Mouse (Mus musculus) kidney, embryonic 14.5 days (tissue): ENCODE measurements at regions not wholly inside any gene's neighbourhood (a gene's known extent, or its start where the extent isn't known, plus 50 kb on each side); places are given as distances from the start of the nearest gene placed in this dataset.

ENCODE experiments used
- ATAC-seq: fragments of 200-750 bp; cut with Nextera tagmentation; 2 replicates; pipeline ENCODE4 v1.8.0; 2017; ENCODE audit warnings: moderate number of reproducible peaks, mild to moderate bottlenecking, moderate TSS enrichment, moderate library complexity; ENCODE audit not compliant: low FRiP score, low TSS enrichment
- H3K27ac ChIP-seq: fragments of 300-500 bp; sonication (generic); 2 replicates; pipeline ENCODE4 v1.5.1; 2014; ENCODE audit warnings: low read depth, mild to moderate bottlenecking, low read length, moderate library complexity, mixed read lengths
- H3K27me3 ChIP-seq: fragments of 300-500 bp; sonication (generic); 2 replicates; pipeline ENCODE4 v1.6.1; 2014; ENCODE audit warnings: mild to moderate bottlenecking, low read length; ENCODE audit not compliant: control insufficient read depth, insufficient read depth
- H3K36me3 ChIP-seq: fragments of 300-500 bp; sonication (generic); 2 replicates; pipeline ENCODE4 v1.6.1; 2014; ENCODE audit warnings: low read length, mixed read lengths; ENCODE audit not compliant: control insufficient read depth, insufficient read depth
- H3K4me1 ChIP-seq: fragments of 300-500 bp; sonication (generic); 2 replicates; pipeline ENCODE4 v1.6.1; 2014; ENCODE audit warnings: low read length, mixed read lengths; ENCODE audit not compliant: control insufficient read depth, insufficient read depth
- H3K4me2 ChIP-seq: fragments of 300-500 bp; sonication (generic); replicated peaks from 2 replicates; pipeline ENCODE4 v1.6.1; 2014; ENCODE audit warnings: low read depth, mild to moderate bottlenecking, low read length
- H3K4me3 ChIP-seq: fragments of 300-500 bp; sonication (generic); 2 replicates; pipeline ENCODE4 v1.5.1; 2014; ENCODE audit warnings: mild to moderate bottlenecking, low read length
- H3K9ac ChIP-seq: fragments of 300-500 bp; sonication (generic); 2 replicates; pipeline ENCODE4 v1.6.1; 2014; ENCODE audit warnings: low read depth, mild to moderate bottlenecking, low read length, moderate library complexity
- H3K9me3 ChIP-seq: fragments of 300-500 bp; sonication (generic); 2 replicates; pipeline ENCODE4 v1.6.1; 2016; ENCODE audit warnings: low read length; ENCODE audit not compliant: control insufficient read depth
- WGBS: fragments of 180-500 bp; shearing (Covaris S2); extraction: QIAGEN DNeasy Blood & Tissue Kit; methylation state at CpG from one replicate; pipeline ENCODE4 v1.1.7; 2014; 5-methylcytosine and 5-hydroxymethylcytosine counted together

GRCm38 (mm10) chr10:8020113-8020512, 64.1 kb upstream of the Tab2 start:
- no peaks in the 10 kb centered on the region for H3K27me3 ChIP-seq
- no peaks in the 10 kb centered on the region for H3K36me3 ChIP-seq
- H3K4me1 ChIP-seq, result no peaks in the 10 kb centered on the region
- H3K9ac ChIP-seq, result no peak overlapping the region
- no peak overlapping the region for H3K4me3 ChIP-seq
- ATAC-seq, result no peak
- WGBS, result 74% methylated on average over 4 of the region's 4 CpGs
- H3K4me2 ChIP-seq, result no peak overlapping the region
- no peaks in the 10 kb centered on the region for H3K9me3 ChIP-seq
- no peak overlapping the region for H3K27ac ChIP-seq

GRCm38 (mm10) chr10:8018229-8019026, 62.4 kb upstream of the Tab2 start:
- Histone ChIP-seq H3K4me2 (no peak overlapping the region), H3K4me1 (no peaks in the 10 kb centered on the region), H3K27ac (no peak overlapping the region), H3K27me3 (no peaks in the 10 kb centered on the region), H3K9ac (no peak overlapping the region), H3K36me3 (no peaks in the 10 kb centered on the region), H3K9me3 (no peaks in the 10 kb centered on the region), H3K4me3 (no peak overlapping the region)
- 0 out of 2 replicates have a peak, but pooled peaks have one; percentile 43 for ATAC-seq

- Histone ChIP-seq H3K9ac (no peak overlapping the region), H3K4me1 (no peaks in the 10 kb centered on the region), H3K4me3 (no peak overlapping the region), H3K4me2 (no peak overlapping the region), H3K27ac (no peak overlapping the region), H3K36me3 (no peaks in the 10 kb centered on the region), H3K27me3 (no peaks in the 10 kb centered on the region), H3K9me3 (no peaks in the 10 kb centered on the region)
- WGBS, result 87% methylated on average over 2 of the region's 2 CpGs
- no peak for ATAC-seq
Observed at GRCm38 (mm10) chr10:8016741-8017140, 60.7 kb upstream of the Tab2 start.

GRCm38 (mm10) chr10:8011744-8012143, 55.7 kb upstream of the Tab2 start:
- WGBS, result 50% methylated on average over 4 of the region's 4 CpGs
- no peak overlapping the region for H3K4me3 ChIP-seq
- ATAC-seq, result no peak

GRCm38 (mm10) chr10:8011138-8011537, 55.1 kb upstream of the Tab2 start:
- Histone ChIP-seq H3K4me3 (no peak overlapping the region), H3K4me2 (no peak overlapping the region), H3K27me3 (no peaks in the 10 kb centered on the region), H3K4me1 (no peaks in the 10 kb centered on the region), H3K9me3 (no peaks in the 10 kb centered on the region), H3K27ac (no peak overlapping the region), H3K36me3 (no peaks in the 10 kb centered on the region), H3K9ac (no peak overlapping the region)
- WGBS, result 90% methylated on average over 9 of the region's 9 CpGs
- no peak for ATAC-seq

More at GRCm38 (mm10) chr10:8011744-8012143, 55.7 kb upstream of the Tab2 start:
- no peaks in the 10 kb centered on the region for H3K36me3 ChIP-seq
- H3K4me1 ChIP-seq, result no peaks in the 10 kb centered on the region
- no peak overlapping the region for H3K9ac ChIP-seq
- no peak overlapping the region for H3K27ac ChIP-seq
- H3K27me3 ChIP-seq, result no peaks in the 10 kb centered on the region
- H3K4me2 ChIP-seq, result no peak overlapping the region
- H3K9me3 ChIP-seq, result no peaks in the 10 kb centered on the region

GRCm38 (mm10) chr10:8009855-8010254, 53.8 kb upstream of the Tab2 start:
- Histone ChIP-seq H3K4me1 (no peaks in the 10 kb centered on the region), H3K9me3 (no peaks in the 10 kb centered on the region), H3K9ac (no peak overlapping the region), H3K27me3 (no peaks in the 10 kb centered on the region), H3K36me3 (no peaks in the 10 kb centered on the region), H3K4me3 (no peak overlapping the region), H3K4me2 (no peak overlapping the region), H3K27ac (no peak overlapping the region)
- WGBS, result 83% methylated on average over 1 of the region's 1 CpGs
- no peak for ATAC-seq

DNA sequence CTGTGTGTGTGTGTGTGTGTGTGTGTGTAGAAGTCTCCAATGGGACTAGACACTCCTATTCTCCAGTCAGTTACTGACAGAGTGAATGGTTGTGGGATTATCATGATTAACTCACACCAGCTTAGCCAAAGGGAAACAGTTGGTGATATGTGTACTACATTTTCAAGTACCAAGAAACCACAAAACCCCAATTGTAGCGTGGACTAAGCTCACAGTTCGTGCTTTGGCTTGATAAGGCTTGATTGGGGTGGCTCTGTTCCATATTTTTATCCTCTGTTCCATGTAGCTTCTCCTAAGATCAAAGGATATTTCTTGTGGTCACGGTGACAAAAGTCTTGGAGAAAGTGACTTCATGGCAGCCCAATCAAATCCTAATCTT, 51.9 kb upstream of the Tab2 start:
- Histone ChIP-seq H3K9ac (no peak overlapping the region), H3K9me3 (no peaks in the 10 kb centered on the region; the same call in none of the 2 replicates), H3K4me1 (no peaks in the 10 kb centered on the region), H3K4me2 (no peak overlapping the region), H3K36me3 (no peaks in the 10 kb centered on the region), H3K27ac (no peak overlapping the region), H3K4me3 (no peak overlapping the region), H3K27me3 (no peaks in the 10 kb centered on the region)
- 84% methylated on average over 3 of the region's 3 CpGs for WGBS
- ATAC-seq, result no peak

GRCm38 (mm10) chr10:8007286-8007989, 51.4 kb upstream of the Tab2 start:
- Histone ChIP-seq H3K9ac (no peak overlapping the region), H3K4me2 (no peak overlapping the region), H3K4me1 (no peaks in the 10 kb centered on the region), H3K27me3 (no peaks in the 10 kb centered on the region), H3K27ac (no peak overlapping the region), H3K9me3 (no peaks in the 10 kb centered on the region; the same call in none of the 2 replicates), H3K4me3 (no peak overlapping the region), H3K36me3 (no peaks in the 10 kb centered on the region)
- WGBS, result 81% methylated on average over 5 of the region's 5 CpGs
- no peak for ATAC-seq
